Mouse (Mus musculus) neural tube, embryonic 11.5 days (tissue): ENCODE measurements around the gene Selp. TPM values are rescaled to one million over a fixed set of nuclear protein-coding genes. Genes with fewer than 3 reads are reported as not detected.

Experiments used
- ATAC-seq: fragments of 200-750 bp; cut with Nextera tagmentation; 2 replicates; pipeline ENCODE4 v1.8.0; 2017; ENCODE audit warnings: moderate number of reproducible peaks, mild to moderate bottlenecking, moderate TSS enrichment, moderate library complexity; ENCODE audit not compliant: insufficient read depth, low FRiP score, low TSS enrichment
- DNase-seq: peaks from one replicate; pipeline ENCODE4 v3.0.0-alpha.2; 2015; ENCODE audit warnings: low spot score
- H3K27ac ChIP-seq: fragments of 300-500 bp; sonication (generic); 2 replicates; pipeline ENCODE4 v1.5.1; 2014; ENCODE audit warnings: low read depth, mild to moderate bottlenecking, low read length
- H3K27me3 ChIP-seq: fragments of 300-500 bp; sonication (generic); 2 replicates; pipeline ENCODE4 v1.6.1; 2014; ENCODE audit warnings: mild to moderate bottlenecking, low read length, mixed read lengths; ENCODE audit not compliant: control insufficient read depth, insufficient read depth
- H3K36me3 ChIP-seq: fragments of 300-500 bp; sonication (generic); 2 replicates; pipeline ENCODE4 v1.6.1; 2014; ENCODE audit warnings: mild to moderate bottlenecking, low read length, moderate library complexity, mixed read lengths; ENCODE audit not compliant: control insufficient read depth, insufficient read depth
- H3K4me1 ChIP-seq: fragments of 300-500 bp; sonication (generic); 2 replicates; pipeline ENCODE4 v1.6.1; 2014; ENCODE audit warnings: low read length, mixed read lengths; ENCODE audit not compliant: control insufficient read depth, insufficient read depth
- H3K4me2 ChIP-seq: fragments of 300-500 bp; sonication (generic); 2 replicates; pipeline ENCODE4 v1.6.1; 2014; ENCODE audit warnings: low read depth, mild to moderate bottlenecking, moderate library complexity
- H3K4me3 ChIP-seq: fragments of 300-500 bp; sonication (generic); 2 replicates; pipeline ENCODE4 v1.5.1; 2014; ENCODE audit warnings: low read depth, low read length
- H3K9ac ChIP-seq: fragments of 300-500 bp; sonication (generic); 2 replicates; pipeline ENCODE4 v1.6.1; 2014; ENCODE audit warnings: mild to moderate bottlenecking, low read length
- H3K9me3 ChIP-seq: fragments of 300-500 bp; sonication (generic); 2 replicates; pipeline ENCODE4 v1.6.1; 2016; ENCODE audit warnings: low read length; ENCODE audit not compliant: control insufficient read depth
- whole genome bisulfite sequencing: fragments of 180-500 bp; shearing (Covaris S2); extraction: QIAGEN DNeasy Blood & Tissue Kit; methylation state at CpG from one replicate; pipeline ENCODE4 v1.1.7; 2014; 5-methylcytosine and 5-hydroxymethylcytosine counted together
- polyA plus RNA-seq: library from polyadenylated mRNA; unstranded; fragments of >200 nt; fragmentation: Nextera tagmentation; extraction: Ambion mirVana; gene quantifications from 2 replicates; pipeline ENCODE4 v1.2.1, GENCODE M21; 2014

The Selp gene
- polyA plus RNA-seq, 1 experiment from 2014 or later: not detected

GRCm38 (mm10) chr1:164130013-164130412, 14.9 kb downstream of the Selp start:
- DNase-seq: no peak
- H3K27ac ChIP-seq: no peak overlapping the region
- no peaks in the 10 kb centered on the region for H3K4me1 ChIP-seq
- H3K9me3 ChIP-seq: no peaks in the 10 kb centered on the region
- WGBS: 61% methylated on average over 3 of the region's 3 CpGs
- no peak overlapping the region for H3K4me3 ChIP-seq
- no peak for ATAC-seq
- no peak overlapping the region for H3K9ac ChIP-seq
- H3K4me2 ChIP-seq: no peak overlapping the region
- H3K27me3 ChIP-seq: no peaks in the 10 kb centered on the region
- no peaks in the 10 kb centered on the region for H3K36me3 ChIP-seq

- no peak for ATAC-seq
- WGBS: 85% methylated on average over 1 of the region's 1 CpGs
- Histone ChIP-seq H3K4me1 (no peaks in the 10 kb centered on the region), H3K27me3 (no peaks in the 10 kb centered on the region), H3K9me3 (no peaks in the 10 kb centered on the region), H3K4me3 (no peak overlapping the region), H3K36me3 (no peaks in the 10 kb centered on the region), H3K27ac (no peak overlapping the region), H3K4me2 (no peak overlapping the region), H3K9ac (no peak overlapping the region)
- no peak for DNase-seq
These were observed 17.5 kb downstream of the Selp start for GRCm38 (mm10) chr1:164132609-164133008.

GRCm38 (mm10) chr1:164134101-164134500, 19.0 kb downstream of the Selp start:
- Histone ChIP-seq H3K9me3 (no peaks in the 10 kb centered on the region), H3K4me3 (no peak overlapping the region), H3K27me3 (no peaks in the 10 kb centered on the region), H3K36me3 (no peaks in the 10 kb centered on the region), H3K9ac (no peak overlapping the region), H3K4me1 (no peaks in the 10 kb centered on the region), H3K4me2 (no peak overlapping the region), H3K27ac (no peak overlapping the region)
- ATAC-seq: no peak
- WGBS: 82% methylated on average over 6 of the region's 6 CpGs
- no peak for DNase-seq

GRCm38 (mm10) chr1:164135360-164135759, 20.3 kb downstream of the Selp start:
- Histone ChIP-seq H3K4me3 (no peak overlapping the region), H3K36me3 (no peaks in the 10 kb centered on the region), H3K4me2 (no peak overlapping the region), H3K27ac (no peak overlapping the region), H3K27me3 (no peaks in the 10 kb centered on the region), H3K4me1 (no peaks in the 10 kb centered on the region), H3K9me3 (no peaks in the 10 kb centered on the region), H3K9ac (no peak overlapping the region)
- no peak for ATAC-seq
- 76% methylated on average over 5 of the region's 5 CpGs for WGBS
- DNase-seq: no peak

GRCm38 (mm10) chr1:164135960-164136359, 20.9 kb downstream of the Selp start:
- Histone ChIP-seq H3K4me2 (no peak overlapping the region), H3K27me3 (no peaks in the 10 kb centered on the region), H3K4me3 (no peak overlapping the region), H3K9ac (no peak overlapping the region), H3K9me3 (no peaks in the 10 kb centered on the region), H3K4me1 (no peaks in the 10 kb centered on the region), H3K36me3 (no peaks in the 10 kb centered on the region), H3K27ac (no peak overlapping the region)
- no peak for DNase-seq
- ATAC-seq: no peak
- WGBS: 81% methylated on average over 11 of the region's 11 CpGs

- Histone ChIP-seq H3K4me3 (no peak overlapping the region), H3K4me2 (no peak overlapping the region), H3K9ac (no peak overlapping the region), H3K27me3 (no peaks in the 10 kb centered on the region), H3K4me1 (no peaks in the 10 kb centered on the region), H3K27ac (no peak overlapping the region), H3K9me3 (no peaks in the 10 kb centered on the region), H3K36me3 (no peaks in the 10 kb centered on the region)
- WGBS: 79% methylated on average over 6 of the region's 6 CpGs
- no peak for DNase-seq
- no peak for ATAC-seq
These were observed 21.6 kb downstream of the Selp start for GRCm38 (mm10) chr1:164136636-164137035.

- 8% methylated on average over 5 of the region's 5 CpGs for WGBS
- Histone ChIP-seq H3K27me3 (no peaks in the 10 kb centered on the region), H3K4me2 (no peak overlapping the region), H3K4me3 (no peak overlapping the region), H3K4me1 (no peaks in the 10 kb centered on the region), H3K9me3 (no peaks in the 10 kb centered on the region), H3K9ac (no peak overlapping the region), H3K36me3 (no peaks in the 10 kb centered on the region), H3K27ac (no peak overlapping the region)
- DNase-seq (peak; percentile 82), ATAC-seq (peak; percentile 77)
These were observed 23.5 kb downstream of the Selp start for GRCm38 (mm10) chr1:164138365-164139130.

GRCm38 (mm10) chr1:164139464-164139863, 24.4 kb downstream of the Selp start:
- no peak overlapping the region for H3K27ac ChIP-seq
- DNase-seq (no peak), ATAC-seq (no peak)
- H3K9me3 ChIP-seq: no peaks in the 10 kb centered on the region
- no peak overlapping the region for H3K4me3 ChIP-seq
- 72% methylated on average over 4 of the region's 4 CpGs for WGBS
- H3K36me3 ChIP-seq: no peaks in the 10 kb centered on the region
- H3K27me3 ChIP-seq: no peaks in the 10 kb centered on the region
- H3K9ac ChIP-seq: no peak overlapping the region; the same call in 1 of the 2 replicates
- H3K4me1 ChIP-seq: no peaks in the 10 kb centered on the region
- H3K4me2 ChIP-seq: no peak overlapping the region

- Histone ChIP-seq H3K4me3 (no peak overlapping the region), H3K9ac (no peak overlapping the region), H3K36me3 (no peaks in the 10 kb centered on the region), H3K4me1 (no peaks in the 10 kb centered on the region), H3K27me3 (no peaks in the 10 kb centered on the region), H3K9me3 (no peaks in the 10 kb centered on the region), H3K27ac (no peak overlapping the region), H3K4me2 (no peak overlapping the region)
- ATAC-seq (no peak), DNase-seq (no peak)
- WGBS: 98% methylated on average over 7 of the region's 7 CpGs
These were observed 34.0 kb downstream of the Selp start for GRCm38 (mm10) chr1:164149083-164149482.
